7 mouse cellular contexts compared by ENCODE assay signal in genomic region chr2:167422150-167422470, GRCm38 (mm10). TPM values are rescaled to one million over a fixed set of nuclear protein-coding genes. Genes with fewer than 3 reads are reported as not detected.
DNase-seq lines count a peak whose midpoint lies in the region; ATAC-seq and TF ChIP-seq lines count a peak whose summit lies in the region.

No protein-coding gene starts in this region.

- H3K27me3 ChIP-seq in neural tube, embryonic 11.5 days (ENCODE audit: control insufficient read depth, insufficient read depth, low read length): no peaks in the 10 kb centered on the region
- no peaks in the 10 kb centered on the region for H3K27me3 ChIP-seq in forebrain, embryonic 10.5 days (ENCODE audit: poor library complexity, severe bottlenecking)
- H3K27me3 ChIP-seq in limb, embryonic 14.5 days (ENCODE audit: control insufficient read depth, insufficient read depth, low read length): no peaks in the 10 kb centered on the region
- H3K27me3 ChIP-seq in stomach, embryonic 16.5 days (ENCODE audit: control insufficient read depth, insufficient read depth, low read length): no peaks in the 10 kb centered on the region

- H3K4me3 ChIP-seq in neural tube, embryonic 11.5 days (ENCODE audit: low read depth, low read length): peak overlapping the region; percentile 61
- H3K4me3 ChIP-seq in forebrain, embryonic 10.5 days: peak overlapping the region; percentile 93
- H3K4me3 ChIP-seq in limb, embryonic 14.5 days (replicated peaks; ENCODE audit: low read length): peak overlapping the region; percentile 70
- H3K4me3 ChIP-seq in stomach, embryonic 16.5 days (replicated peaks; ENCODE audit: low read length): peak overlapping the region; percentile 75

- H3K36me3 ChIP-seq in neural tube, embryonic 11.5 days (ENCODE audit: control insufficient read depth, insufficient read depth, low read length): peaks cover 7% of the 10 kb centered on the region
- H3K36me3 ChIP-seq in forebrain, embryonic 10.5 days (replicated peaks): peaks cover 35% of the 10 kb centered on the region
- peaks cover 32% of the 10 kb centered on the region for H3K36me3 ChIP-seq in limb, embryonic 14.5 days (ENCODE audit: control insufficient read depth, insufficient read depth, low read length)
- peaks cover 12% of the 10 kb centered on the region for H3K36me3 ChIP-seq in stomach, embryonic 16.5 days (ENCODE audit: control insufficient read depth, insufficient read depth, low read length)

- DNase-seq in neural tube, embryonic 11.5 days (ENCODE audit: low spot score): no peak
- no peak for DNase-seq in neural tube, embryonic 10.5 days (ENCODE audit: extremely low spot score, low spot score)
- no peak for DNase-seq in forebrain, embryonic 10.5 days (ENCODE audit: extremely low spot score, low spot score)
- no peak for DNase-seq in limb, embryonic 14.5 days (ENCODE audit: low spot score)
- no peak for DNase-seq in urinary bladder, postnatal 4 days (ENCODE audit: low spot score in 2 of 2)
- DNase-seq in spleen, adult 12 weeks (ENCODE audit: low spot score): no peak

- H3K27ac ChIP-seq in neural tube, embryonic 11.5 days (ENCODE audit: low read depth, low read length): peak overlapping the region; percentile 92
- peak overlapping the region; percentile 100 for H3K27ac ChIP-seq in forebrain, embryonic 10.5 days
- peak overlapping the region; percentile 96 for H3K27ac ChIP-seq in limb, embryonic 14.5 days (replicated peaks; ENCODE audit: low read depth, low read length)
- peak overlapping the region; percentile 97 for H3K27ac ChIP-seq in stomach, embryonic 16.5 days (ENCODE audit: low read length)

- no peaks in the 10 kb centered on the region for H3K9me3 ChIP-seq in neural tube, embryonic 11.5 days (ENCODE audit: control insufficient read depth, low read length)
- H3K9me3 ChIP-seq in forebrain, embryonic 10.5 days: 0 out of 2 replicates have a peak, but pooled peaks cover 4% of the 10 kb centered on the region
- H3K9me3 ChIP-seq in limb, embryonic 14.5 days (ENCODE audit: control insufficient read depth, low read length): peaks cover 5% of the 10 kb centered on the region; the same call in 1 of the 2 replicates
- no peaks in the 10 kb centered on the region for H3K9me3 ChIP-seq in stomach, embryonic 16.5 days (replicated peaks; ENCODE audit: control insufficient read depth, low read length)

- H3K4me1 ChIP-seq in neural tube, embryonic 11.5 days (ENCODE audit: control insufficient read depth, insufficient read depth, low read length): peaks cover 13% of the 10 kb centered on the region
- peaks cover 30% of the 10 kb centered on the region for H3K4me1 ChIP-seq in forebrain, embryonic 10.5 days
- H3K4me1 ChIP-seq in limb, embryonic 14.5 days (ENCODE audit: control insufficient read depth, insufficient read depth, low read length): peaks cover 11% of the 10 kb centered on the region
- H3K4me1 ChIP-seq in stomach, embryonic 16.5 days (ENCODE audit: control insufficient read depth, insufficient read depth, low read length): peaks cover 22% of the 10 kb centered on the region

- no peak for ATAC-seq in neural tube, embryonic 11.5 days (ENCODE audit: insufficient read depth, low FRiP score, low TSS enrichment)
- ATAC-seq in limb, embryonic 14.5 days (ENCODE audit: low FRiP score, low read depth): no peak
- ATAC-seq in stomach, embryonic 16.5 days (ENCODE audit: insufficient read depth, low FRiP score): no peak; the same call in 1 of the 2 replicates

- peak overlapping the region; percentile 90 for H3K9ac ChIP-seq in neural tube, embryonic 11.5 days (ENCODE audit: low read length)
- peak overlapping the region; percentile 91 for H3K9ac ChIP-seq in limb, embryonic 14.5 days (ENCODE audit: low read depth, low read length, severe bottlenecking)
- peak overlapping the region; percentile 95 for H3K9ac ChIP-seq in stomach, embryonic 16.5 days (ENCODE audit: low read length)

- no peak for TF ChIP-seq POLR2A in limb, embryonic 14.5 days (IDR thresholded peaks at IDR 0.05; ENCODE audit: borderline replicate concordance, extremely low read depth, insufficient read depth, insufficient read length)

- WGBS in neural tube, embryonic 11.5 days: 5% methylated on average over 11 of the region's 11 CpGs
- 5% methylated on average over 11 of the region's 11 CpGs for WGBS in forebrain, embryonic 10.5 days
- WGBS in limb, embryonic 14.5 days: 6% methylated on average over 11 of the region's 11 CpGs
- whole genome bisulfite sequencing in stomach, embryonic 16.5 days: 5% methylated on average over 11 of the region's 11 CpGs

- H3K4me2 ChIP-seq in neural tube, embryonic 11.5 days (ENCODE audit: low read depth): peak overlapping the region; percentile 54
- peak overlapping the region; percentile 70 for H3K4me2 ChIP-seq in limb, embryonic 14.5 days (replicated peaks; ENCODE audit: low read depth, low read length, severe bottlenecking)
- H3K4me2 ChIP-seq in stomach, embryonic 16.5 days (ENCODE audit: low read depth, low read length): peak overlapping the region; percentile 77

RNA-seq across cellular contexts. Expression of gene Slc9a8, which starts 0.6 kb away (rescaled TPM):
- polyA plus RNA-seq in neural tube, embryonic 11.5 days (2014; fragmentation: Nextera tagmentation; extraction: Ambion mirVana): 16.2 and 19.1 TPM in 2 replicates
- polyA plus RNA-seq in forebrain, embryonic 10.5 days (2016; fragmentation: Nextera tagmentation; extraction: Ambion mirVana): 24.0 and 24.4 TPM in 2 replicates
- 43.0 and 62.1 TPM in 2 replicates for polyA plus RNA-seq in limb, embryonic 14.5 days (2012; rRNA removed)
- polyA plus RNA-seq in limb, embryonic 14.5 days (2014; fragmentation: Nextera tagmentation; extraction: Ambion mirVana): 16.7 and 20.1 TPM in 2 replicates
- 21.5 and 21.7 TPM in 2 replicates for polyA plus RNA-seq in stomach, embryonic 16.5 days (2015; fragmentation: Nextera tagmentation; extraction: Ambion mirVana)
